Mouse (Mus musculus): ENCODE data around the gene Ruvbl2.

Ruvbl2 gene

GRCm38 (mm10) chr7:45460860-45461314, 23.0 kb upstream of the Ruvbl2 start:
- DNase-seq, result peak; percentile 95

DNA sequence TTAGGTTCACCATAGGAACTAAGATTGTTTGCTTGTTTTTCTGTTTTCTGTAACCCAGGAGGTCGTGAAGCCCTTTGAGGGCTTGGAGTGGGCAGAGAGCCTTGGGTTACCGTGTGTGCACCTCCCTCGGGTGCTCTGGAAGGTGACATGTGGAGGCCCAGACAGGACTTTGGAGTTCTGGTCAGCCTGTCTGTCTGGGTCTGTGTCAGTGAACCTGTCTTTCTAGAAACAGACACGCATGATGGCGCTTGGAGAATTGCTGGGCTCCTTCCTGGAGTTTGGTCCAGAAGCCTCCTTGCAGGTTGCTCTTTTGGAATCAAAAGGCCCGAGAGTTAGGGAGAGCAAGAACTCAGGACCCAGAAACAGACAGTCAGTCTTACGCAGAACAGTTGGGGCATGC, 22.5 kb upstream of the Ruvbl2 start:
- DNase-seq, result no peak

DNA sequence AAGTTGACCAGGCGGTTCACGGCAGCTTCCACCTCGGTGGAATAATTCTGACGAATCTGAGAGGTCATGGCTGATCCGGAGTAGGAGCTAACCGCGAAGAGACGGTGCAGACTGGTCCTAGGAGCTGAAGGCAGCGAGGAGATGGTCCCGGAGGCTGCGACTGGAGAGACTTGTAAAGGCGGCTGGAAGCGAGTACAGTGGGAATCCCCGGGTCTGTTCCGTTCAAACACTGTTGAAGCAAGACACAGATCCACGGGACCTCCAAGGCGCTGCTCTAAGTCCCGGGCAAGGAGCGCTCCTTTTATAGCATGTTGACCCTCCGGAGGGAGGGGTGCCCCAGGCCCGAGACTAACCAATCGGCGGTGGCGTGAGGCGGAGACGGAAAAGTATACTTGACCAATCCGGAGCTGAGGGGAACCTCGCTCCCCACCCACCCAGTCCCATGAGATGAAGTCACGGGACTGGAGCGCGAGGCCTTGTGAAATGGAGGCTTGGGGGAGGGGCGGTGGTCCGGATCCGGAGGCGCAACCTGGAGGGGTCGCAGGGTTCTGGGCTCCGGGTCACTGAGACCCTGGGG, 21.8 kb upstream of the Ruvbl2 start, which contains the start of gene Ftl1:
Gene Ftl1, minus strand, starts transcription at position 321 of the 577 bp plus-strand sequence.
- DNase-seq, result peak; percentile 98

GRCm38 (mm10) chr7:45458748-45459563, 21.1 kb upstream of the Ruvbl2 start:
- DNase-seq, result peak; percentile 86

- DNase-seq, result peak; percentile 65
Observed at GRCm38 (mm10) chr7:45457204-45458060, 19.5 kb upstream of the Ruvbl2 start.

GRCm38 (mm10) chr7:45456721-45457203, 18.9 kb upstream of the Ruvbl2 start:
- no peak for DNase-seq

DNA sequence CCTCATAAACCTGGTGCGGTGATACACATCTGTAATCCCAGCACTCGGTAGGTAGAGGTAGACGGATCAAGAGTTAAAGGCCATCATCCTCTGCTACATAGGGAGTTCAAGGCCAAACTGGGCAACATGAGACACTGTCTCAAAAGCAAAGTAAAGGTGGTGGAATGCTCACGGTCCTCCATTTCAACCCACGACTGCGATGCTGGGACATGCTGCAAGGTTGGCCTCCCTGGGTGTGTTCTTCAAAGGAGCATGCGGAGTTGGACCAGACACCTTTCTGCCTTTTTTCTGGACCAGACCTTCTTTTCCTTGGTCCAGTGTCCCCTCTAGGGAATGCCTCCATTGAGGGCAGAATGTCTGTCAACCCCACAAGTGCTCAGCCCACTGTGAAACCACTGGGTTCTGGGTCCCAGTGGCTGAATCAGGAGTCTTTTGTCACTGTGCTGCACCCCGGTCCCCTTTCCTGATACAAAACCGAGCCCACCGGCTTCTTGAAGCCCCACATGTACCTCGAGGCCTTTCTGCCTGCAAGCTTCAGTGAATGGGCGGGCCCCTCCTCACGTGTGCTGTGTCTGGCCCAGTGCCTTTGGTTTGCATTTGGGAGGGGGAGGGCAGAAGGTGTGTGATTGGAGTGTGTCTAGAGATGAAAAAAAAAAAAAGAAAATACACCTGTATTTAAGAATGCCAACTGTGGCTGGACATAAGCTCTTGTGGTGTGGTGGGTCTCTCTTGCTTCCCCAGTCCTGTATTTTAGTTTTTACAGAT, 18.2 kb upstream of the Ruvbl2 start:
- peak; percentile 5 for DNase-seq

DNA sequence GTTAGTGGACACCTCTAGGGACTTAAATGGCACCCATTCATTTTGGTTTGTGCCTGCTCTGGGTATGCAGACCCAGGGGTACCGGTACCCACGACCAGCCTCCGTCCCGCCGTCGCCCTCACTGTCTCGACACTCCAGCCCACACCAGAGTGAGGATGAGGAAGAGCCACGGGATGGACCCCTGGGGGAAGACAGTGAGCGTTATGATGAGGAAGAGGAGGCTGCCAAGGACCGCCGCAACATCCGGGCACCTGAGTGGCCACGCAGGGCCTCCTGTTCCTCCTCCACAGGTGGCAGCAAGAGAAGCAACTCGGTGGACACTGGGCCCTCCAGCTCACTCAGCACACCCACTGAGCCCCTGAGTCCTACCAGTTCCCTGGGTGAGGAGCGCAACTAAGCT, 17.1 kb upstream of the Ruvbl2 start:
- no peak for DNase-seq

- DNase-seq, result peak; percentile 90
Observed at GRCm38 (mm10) chr7:45451344-45451982, 13.6 kb upstream of the Ruvbl2 start.

- no peak for DNase-seq
Observed at GRCm38 (mm10) chr7:45449974-45450373, 12.1 kb upstream of the Ruvbl2 start.

DNA sequence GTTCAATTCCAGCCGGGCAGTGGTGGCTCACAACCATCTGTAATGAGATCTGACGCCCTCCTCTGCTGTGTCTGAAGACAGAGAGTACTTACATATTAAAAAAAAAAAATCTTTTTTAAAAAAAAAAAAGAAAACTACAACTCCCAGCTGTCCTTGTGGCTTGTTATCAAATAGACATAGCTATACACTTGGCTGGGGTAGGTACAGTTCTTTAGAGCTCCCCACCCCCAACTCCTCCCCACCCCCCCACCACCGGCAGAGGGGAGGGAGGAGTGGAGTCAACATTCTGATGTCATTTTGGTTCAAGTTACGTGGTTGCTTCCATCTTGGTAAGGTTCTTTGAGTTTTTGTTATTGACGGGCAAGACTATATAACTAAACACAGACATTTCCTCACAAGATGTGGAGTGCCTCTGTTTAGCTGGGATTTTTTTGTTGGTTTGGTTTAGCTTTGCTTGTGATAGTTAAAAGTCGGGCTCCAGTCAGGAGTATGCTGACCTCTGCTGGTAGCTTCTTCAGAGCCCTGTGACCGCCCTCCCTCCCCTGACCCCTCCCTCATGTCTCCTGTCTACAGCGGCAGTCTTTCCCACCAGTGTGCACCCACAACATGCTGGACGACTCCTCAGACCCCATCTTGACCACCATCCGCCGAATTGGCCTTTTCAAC, 9.6 kb upstream of the Ruvbl2 start:
- peak; percentile 52 for DNase-seq

DNA sequence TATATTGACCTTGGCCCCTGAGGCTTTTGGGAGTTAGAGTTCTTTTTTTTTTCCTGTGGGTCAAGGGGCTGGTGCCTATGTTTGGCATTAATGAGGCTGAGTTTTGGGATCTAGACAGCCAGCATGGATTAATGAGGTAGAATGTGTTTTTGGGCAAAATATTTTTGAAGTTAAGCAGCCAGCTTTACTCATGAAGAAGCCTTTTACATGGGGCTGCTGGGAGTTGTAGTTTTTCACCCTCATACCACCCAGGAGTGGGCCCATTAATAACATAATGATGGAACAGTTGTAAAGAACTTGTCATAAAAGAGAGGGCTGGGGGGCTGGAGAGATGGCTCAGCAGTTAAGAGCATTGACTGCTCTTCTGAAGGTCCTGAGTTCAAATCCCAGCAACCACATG, 8.7 kb upstream of the Ruvbl2 start:
- DNase-seq, result no peak

- DNase-seq, result no peak
Observed at GRCm38 (mm10) chr7:45443526-45444420, 5.9 kb upstream of the Ruvbl2 start.

DNA sequence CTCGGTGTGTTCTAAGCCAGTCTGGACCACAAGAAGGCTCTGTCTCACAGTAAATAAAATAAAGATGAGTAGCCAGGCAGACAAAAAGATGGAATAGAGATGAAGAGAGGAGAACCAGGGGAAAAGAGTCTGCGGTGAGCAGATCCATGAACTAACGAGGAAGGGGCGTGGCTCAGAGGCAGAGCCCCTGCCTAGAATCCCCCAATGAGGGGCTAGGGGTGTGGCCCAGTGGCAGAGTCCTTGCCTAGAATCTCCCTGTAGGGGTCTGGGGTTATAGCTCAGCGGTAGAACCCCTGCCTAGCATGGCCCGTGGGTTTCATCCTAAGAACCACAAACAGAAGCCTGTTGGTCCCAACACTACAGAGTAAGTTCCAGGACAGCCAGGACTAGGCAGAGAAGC, 850 bp downstream of the Ruvbl2 start:
- no peak for DNase-seq

GRCm38 (mm10) chr7:45436444-45436843, 1.5 kb downstream of the Ruvbl2 start:
- DNase-seq, result no peak

- DNase-seq, result no peak
Observed at GRCm38 (mm10) chr7:45435038-45435437, 2.9 kb downstream of the Ruvbl2 start.

GRCm38 (mm10) chr7:45434203-45435015, 3.5 kb downstream of the Ruvbl2 start, which contains the start of gene Gys1:
Gene Gys1 (plus strand): TSS chr7:45434844.
- DNase-seq, result peak; percentile 100

- no peak for DNase-seq
Observed at GRCm38 (mm10) chr7:45433835-45434202, 4.1 kb downstream of the Ruvbl2 start.

DNA sequence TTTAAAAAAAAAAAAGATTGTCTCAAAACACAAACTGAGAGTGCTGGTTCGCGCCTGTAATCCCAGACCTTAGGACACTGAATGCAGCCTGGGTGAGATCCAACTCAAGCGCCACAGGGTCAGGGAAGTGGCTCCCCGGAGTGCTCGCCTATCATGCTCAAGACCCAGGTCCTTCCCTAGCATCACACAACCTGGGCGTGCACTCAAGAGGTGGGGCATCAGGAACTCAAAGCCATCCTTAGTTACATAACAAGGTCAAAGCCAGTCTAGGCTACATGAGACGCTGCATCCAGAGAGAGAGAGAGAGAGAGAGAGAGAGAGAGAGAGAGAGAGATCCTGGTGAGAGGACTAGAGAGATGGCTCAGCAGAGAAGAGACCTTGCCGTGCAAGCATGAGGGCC, 11.3 kb downstream of the Ruvbl2 start:
- no peak for DNase-seq

Measured in liver (tissue).